Mouse (Mus musculus): ENCODE measurements around the gene Pnp.

GRCm38 (mm10) chr14:50968216-50968980 lies 37.5 kb downstream of the Pnp start:
- no peak for TF ChIP-seq POLR2A (IDR thresholded peaks at IDR 0.05; ENCODE audit: borderline replicate concordance, insufficient read depth, low read length)
- no peak for TF ChIP-seq CTCF (IDR thresholded peaks at IDR 0.05; ENCODE audit: borderline replicate concordance, insufficient read depth, low read depth, low read length)
